Mouse (Mus musculus) cortical plate, adult 2 months (tissue): ENCODE results near the gene Odf3l1.

Experiments used
- CTCF ChIP-seq: fragments of 200-500 bp; IDR thresholded peaks from 2 replicates; pipeline ENCODE4 v1.5.1; 2011; ENCODE audit warnings: mild to moderate bottlenecking, control low read depth, low read length; ENCODE audit not compliant: insufficient read depth; ENCODE audit errors: extremely low read depth
- POLR2A ChIP-seq: fragments of 200-500 bp; IDR thresholded peaks from 2 replicates; pipeline ENCODE4 v1.6.1; 2011; ENCODE audit warnings: mild to moderate bottlenecking, low read length, control low read depth; ENCODE audit not compliant: insufficient read depth; ENCODE audit errors: extremely low read depth

- TF ChIP-seq CTCF (no peak), POLR2A (no peak)
These were observed 29.3 kb downstream of the Odf3l1 start for GRCm38 (mm10) chr9:56835152-56835551.
